Mouse (Mus musculus) ovary, postnatal 36 days (tissue): ENCODE measurements at regions not wholly inside any gene's neighbourhood (a gene's known extent, or its start where the extent isn't known, plus 50 kb on each side); places are given as distances from the start of the nearest gene placed in this dataset.

Experiments
- DNase-seq: peaks from one replicate; pipeline ENCODE4 v3.0.0; 2022; ENCODE audit warnings: low spot score, mixed read lengths

GRCm38 (mm10) chr3:52801446-52801845 lies 215.6 kb downstream of the Cog6 start:
- no peak for DNase-seq

DNA sequence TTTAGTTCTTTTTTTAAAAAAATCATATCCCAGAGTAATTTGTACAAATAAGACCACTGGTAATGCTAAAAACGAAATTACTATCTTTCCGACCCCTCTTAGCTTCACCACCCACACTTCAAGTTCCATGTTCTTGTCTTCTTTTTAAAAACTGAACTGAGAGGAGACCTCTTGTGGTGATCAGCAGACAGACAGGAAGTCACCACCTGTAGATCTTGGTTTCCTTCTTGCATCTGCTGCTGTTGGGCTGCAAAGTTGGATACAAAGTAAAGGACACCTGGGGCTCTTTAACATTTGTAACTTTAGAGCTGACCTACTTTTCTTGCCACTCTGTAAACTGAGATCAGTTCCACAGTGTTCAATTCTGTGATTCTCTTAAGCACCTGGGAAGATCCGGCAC lies 216.4 kb downstream of the Cog6 start:
- DNase-seq = no peak

GRCm38 (mm10) chr3:52797801-52798200 lies 219.2 kb downstream of the Cog6 start:
- DNase-seq = no peak

GRCm38 (mm10) chr3:52797164-52797563 lies 219.9 kb downstream of the Cog6 start:
- DNase-seq = no peak

DNA sequence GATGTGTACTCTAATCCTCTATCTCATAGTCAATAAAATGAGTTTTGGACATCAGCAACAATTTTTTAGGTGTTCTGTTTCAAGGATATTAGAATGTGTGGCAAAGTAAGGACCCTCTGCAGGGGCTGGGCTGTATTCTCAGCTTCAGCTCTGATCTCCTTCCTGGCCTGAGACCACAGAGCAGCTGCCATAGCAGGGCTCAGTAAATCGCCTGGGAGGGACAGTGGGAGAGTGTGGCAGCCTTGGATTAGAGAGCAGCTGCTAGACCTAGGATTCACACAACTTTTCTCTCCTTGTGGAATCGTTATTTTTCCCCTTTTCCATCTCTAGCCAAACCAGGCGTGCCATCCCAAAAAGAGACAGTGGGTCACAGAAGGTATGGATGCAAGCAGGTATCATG lies 222.8 kb downstream of the Cog6 start:
- DNase-seq = no peak

GRCm38 (mm10) chr3:52792801-52793200 lies 224.2 kb downstream of the Cog6 start:
- DNase-seq = no peak

GRCm38 (mm10) chr3:52792121-52792520 lies 224.9 kb downstream of the Cog6 start:
- DNase-seq = no peak

DNA sequence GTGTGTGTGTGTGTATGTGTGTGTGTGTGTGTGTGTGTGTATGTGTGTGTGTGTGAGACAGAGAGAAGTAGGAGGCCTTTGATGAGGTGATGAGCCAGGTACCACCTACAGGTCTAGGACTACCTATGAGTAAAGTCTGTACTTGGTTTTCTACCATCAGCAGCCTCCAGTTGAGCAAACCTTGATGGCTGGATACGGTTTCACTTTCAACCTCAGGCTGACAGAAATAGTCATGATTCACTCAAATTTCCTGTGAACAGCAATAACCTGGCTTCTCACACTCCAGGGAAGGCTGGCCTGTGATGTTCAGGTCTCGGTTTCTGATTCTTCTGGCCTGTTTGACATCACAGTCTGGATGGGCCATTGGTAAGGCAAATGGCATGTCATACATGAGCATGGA lies 226.1 kb downstream of the Cog6 start:
- no peak for DNase-seq

DNA sequence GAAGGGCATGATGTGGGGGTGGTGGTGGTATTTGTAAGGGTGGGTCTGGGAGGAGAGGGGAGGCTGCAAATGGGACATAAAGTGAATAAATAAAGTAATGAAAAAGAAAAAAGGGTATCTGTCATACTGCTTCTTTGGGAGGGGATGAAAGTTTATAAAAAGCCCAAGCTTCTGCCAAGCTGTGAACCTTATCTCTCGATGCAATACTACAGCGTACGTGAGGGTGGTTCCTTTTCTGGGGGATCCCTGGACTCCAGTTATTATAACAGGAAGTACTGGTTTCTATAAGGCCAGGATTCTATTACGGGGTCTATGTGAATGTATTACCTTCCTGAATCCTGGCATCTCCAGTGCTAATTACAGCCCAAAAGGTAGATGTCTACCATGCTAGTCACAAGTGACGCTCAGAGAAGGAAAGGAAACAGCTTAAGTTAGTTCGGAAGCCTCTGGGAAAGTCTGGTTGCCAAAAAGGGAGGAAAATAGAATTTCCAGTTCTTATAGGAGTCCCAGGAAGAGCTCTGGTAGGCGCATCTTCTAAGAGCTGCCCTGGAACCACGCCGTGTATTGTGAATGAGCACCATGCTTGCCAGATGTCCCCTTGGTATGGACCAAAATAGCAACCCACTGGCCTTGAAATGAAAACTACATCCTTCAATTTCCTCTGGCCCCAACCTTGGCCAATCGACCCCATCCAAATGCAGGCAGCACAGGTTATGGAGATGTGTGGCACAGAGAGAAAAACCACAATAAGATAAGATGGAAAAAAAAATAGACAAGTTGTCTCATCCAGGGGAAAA lies 228.9 kb downstream of the Cog6 start:
- no peak for DNase-seq

GRCm38 (mm10) chr3:52785595-52785994 lies 231.4 kb downstream of the Cog6 start:
- DNase-seq = no peak

GRCm38 (mm10) chr3:52784476-52784875 lies 232.6 kb downstream of the Cog6 start:
- no peak for DNase-seq

GRCm38 (mm10) chr3:52782576-52782975 lies 234.5 kb downstream of the Cog6 start:
- DNase-seq = no peak

DNA sequence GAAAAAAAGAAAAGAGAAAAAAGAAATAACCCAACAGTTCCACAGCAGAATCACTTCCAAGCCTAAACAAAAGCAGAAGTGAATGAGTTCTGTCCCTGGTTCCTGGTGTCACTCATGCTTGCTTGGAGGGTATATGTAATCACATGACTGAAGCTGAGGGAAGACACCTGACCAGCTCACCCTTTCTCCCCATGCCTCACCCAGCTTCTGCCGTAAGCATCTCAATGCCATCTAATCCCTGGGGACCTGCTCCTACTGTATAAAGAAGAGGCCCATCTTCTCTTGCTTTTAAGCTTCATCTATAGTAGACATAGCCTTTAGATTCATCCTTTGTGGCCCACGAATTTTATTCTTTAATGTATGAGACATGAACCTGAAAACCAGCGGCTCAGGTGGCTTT lies 235.5 kb downstream of the Cog6 start:
- no peak for DNase-seq

DNA sequence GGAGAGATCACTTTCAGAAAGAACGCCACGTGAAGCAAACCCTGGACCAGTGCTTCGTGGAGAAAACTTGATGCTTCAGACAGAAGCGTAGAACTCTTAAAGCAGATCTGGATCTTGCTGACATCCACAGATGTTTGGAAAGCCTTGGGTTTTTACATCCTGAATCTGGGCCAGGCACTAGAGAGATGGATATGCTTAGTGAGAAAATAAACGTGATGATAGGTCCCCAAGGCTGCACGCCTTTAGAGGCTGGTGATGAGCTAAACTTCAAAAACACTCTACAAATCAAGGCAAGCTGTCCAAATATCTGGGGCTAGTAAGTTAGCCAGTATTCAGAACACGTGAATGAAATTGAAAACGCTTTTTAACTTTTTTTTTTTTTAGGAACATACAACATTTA lies 236.7 kb downstream of the Cog6 start:
- DNase-seq = no peak

DNA sequence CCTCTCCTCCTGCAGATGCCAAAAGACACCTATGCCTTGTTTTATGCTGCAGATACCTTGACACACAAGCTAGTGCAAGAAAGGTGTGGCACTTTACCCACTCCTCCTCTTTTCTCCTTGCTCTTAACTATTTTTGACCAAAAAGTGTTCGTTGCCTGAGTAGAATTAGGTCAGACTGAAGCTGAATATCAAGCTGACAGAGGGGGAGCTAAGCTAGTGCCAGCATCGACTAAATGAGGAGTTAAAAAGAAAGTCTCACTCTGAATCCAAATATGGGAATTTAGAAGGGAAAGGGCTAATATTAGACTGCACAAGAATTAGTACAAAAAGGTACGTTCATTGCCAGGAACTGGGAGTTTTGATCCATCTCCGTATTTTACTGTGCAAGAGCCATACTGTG lies 241.2 kb downstream of the Cog6 start:
- no peak for DNase-seq

DNA sequence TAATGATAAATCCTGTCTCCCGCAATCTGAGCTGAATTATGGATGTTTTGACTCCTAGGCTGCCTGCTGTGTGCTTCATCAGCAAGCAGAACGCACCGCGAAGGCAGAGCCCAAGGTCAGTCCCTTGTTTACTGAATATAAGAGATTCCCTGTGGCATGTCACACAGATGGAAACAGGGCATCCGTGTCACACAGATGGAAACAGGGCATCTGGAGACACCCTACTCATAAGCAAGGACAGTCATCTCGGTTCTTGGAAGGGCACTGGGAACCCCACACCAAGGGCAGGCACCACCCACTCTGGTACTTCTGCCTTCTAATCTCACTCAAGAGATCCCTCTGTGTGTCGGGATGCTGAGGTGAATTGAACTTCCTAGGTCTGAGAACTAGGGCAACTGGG lies 241.9 kb downstream of the Cog6 start:
- peak; percentile 66 for DNase-seq

DNA sequence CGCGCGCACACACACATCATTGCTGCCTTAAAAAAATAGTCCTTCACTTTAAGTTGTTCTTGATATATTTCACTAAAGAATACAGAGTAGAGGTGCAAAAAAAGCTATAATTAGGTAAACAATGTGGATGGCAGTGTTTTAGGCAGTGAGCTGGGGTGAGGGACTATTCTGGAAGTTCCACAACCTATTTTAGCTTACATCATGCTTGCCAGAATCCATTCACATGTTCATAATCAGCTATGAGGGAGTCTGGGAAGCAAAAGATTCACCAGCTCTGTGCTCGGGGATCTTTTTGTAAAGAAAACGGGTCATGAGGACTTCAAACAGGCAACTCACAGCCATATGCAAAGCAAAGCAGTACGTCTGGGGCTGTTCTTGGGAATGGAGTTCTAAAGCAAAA lies 242.3 kb downstream of the Cog6 start:
- no peak for DNase-seq

DNA sequence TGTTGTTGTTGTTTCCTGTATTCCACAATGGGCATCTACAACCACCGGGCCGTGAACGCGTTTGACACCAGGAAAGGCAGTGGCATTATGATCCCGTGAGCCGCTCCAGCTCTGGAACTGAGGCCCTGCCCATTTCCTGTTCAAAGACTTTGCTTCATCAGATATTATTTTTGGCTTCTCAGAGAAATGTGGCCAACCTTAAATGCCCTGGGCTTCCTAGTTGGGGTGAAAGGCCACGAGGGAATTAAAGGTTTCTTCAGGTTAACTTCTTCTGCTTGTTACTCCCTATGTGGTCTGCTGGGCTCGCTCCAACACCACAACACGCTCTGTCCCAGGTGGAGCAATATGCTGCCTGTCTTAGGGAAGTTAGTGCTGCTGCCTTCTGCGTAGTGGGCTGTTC lies 249.8 kb downstream of the Cog6 start:
- DNase-seq = no peak

DNA sequence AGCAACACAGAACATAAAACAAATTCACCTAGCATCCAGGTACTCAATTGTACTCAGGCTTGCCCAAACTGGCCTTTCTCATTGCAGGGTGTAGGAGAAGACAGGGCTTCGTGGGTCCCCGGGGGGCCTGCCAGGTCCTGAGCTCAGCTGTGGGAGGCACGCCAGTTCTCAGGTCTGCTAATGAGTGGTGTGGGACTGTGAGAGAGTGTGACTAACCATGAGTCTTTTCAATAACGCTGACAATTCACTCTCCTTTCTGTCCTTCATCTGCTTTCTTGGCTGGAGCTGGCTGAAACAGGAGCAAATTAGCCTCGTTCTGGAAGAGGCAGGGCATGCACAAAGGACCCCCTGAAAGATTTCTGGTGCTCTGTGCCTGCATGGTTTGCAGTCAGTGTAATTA lies 250.2 kb downstream of the Cog6 start:
- DNase-seq = no peak

DNA sequence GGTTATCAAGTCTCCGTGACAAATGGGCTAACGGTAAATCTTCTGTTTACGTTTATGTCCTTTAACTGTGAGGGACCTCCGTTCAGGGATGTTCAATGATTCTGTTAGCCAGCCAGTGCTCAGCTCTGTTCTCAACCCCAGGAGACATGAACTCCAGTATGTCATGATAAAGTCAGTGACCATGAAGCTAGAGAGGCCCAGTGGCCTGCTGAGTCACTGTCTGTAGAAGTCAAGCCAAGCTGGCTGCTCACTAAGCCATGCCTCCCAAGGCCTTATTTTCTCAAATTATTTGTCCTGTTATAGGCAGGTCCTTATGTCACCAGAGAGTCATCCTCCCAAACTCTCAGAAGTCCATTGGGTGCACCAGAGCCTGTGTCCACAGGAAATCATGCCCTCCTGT lies 252.9 kb downstream of the Cog6 start:
- DNase-seq = peak; percentile 29

DNA sequence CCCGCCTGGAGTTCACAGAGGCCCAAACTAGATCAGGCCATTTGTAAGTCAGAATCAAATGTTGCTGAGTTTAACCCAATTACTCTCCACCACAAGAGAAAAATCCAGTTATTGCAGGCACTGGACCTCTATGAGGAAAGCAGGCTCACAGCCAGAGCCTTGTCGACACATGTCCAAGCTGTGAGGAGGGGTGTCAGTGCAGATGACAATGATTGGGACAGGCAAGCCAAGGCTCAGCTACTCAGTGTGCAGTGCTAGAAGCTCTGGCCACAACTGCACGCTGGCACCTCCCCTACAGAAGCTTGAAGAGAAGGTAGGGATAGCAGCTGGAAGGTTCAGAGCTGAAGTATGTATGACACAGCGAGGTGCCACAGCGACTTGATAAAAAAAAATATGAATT lies 253.4 kb downstream of the Cog6 start:
- DNase-seq = peak; percentile 41

- DNase-seq = no peak
Measured at GRCm38 (mm10) chr3:52762549-52762948, 254.5 kb downstream of the Cog6 start.

DNA sequence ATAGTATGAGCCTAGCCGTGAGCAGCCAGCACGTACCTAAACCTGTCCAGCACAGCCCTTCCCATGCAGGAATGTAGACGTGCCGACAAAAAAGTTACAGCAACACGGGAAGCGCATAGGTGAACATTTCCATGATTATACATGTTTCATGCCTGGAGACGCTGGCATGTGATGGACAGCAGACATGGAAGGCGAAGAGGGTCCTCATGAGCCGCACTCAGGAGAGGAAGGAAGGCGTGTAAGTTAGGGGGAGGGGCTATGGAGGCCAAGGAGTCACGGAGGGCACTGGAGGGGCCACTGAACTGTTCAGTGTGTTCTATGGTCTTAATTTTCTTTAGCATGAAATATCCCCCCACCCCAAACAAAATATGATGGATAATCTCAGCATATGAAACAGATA lies 257.2 kb downstream of the Cog6 start:
- no peak for DNase-seq

GRCm38 (mm10) chr3:52758561-52758960 lies 258.5 kb downstream of the Cog6 start:
- peak; percentile 35 for DNase-seq
